Mouse (Mus musculus): ENCODE measurements around the gene Rmdn3.

The Rmdn3 gene

DNA sequence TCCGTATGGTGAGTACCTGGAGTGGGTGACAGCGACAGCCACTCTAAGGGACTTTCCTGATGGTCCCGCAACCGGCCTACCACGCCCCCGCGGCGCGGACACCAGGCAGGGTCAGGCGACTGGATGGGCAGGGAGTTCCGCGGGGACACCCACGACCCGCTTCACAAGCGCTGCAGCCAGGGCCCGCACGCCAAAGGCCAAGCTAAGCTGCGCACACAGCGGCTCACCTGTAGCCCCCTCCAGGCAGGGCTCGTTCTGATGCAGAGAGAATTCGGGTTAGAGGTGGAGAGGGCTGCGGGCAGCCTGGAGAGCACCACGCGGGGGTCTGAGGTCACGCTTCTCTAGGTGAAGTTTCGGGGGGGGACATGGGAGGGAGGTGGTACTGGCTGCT lies 11.0 kb upstream of the Rmdn3 start:
- in situ Hi-C loops (cut with MboI, MseI), result no loop called here

GRCm38 (mm10) chr2:119166901-119167865 lies 10.3 kb upstream of the Rmdn3 start, which contains the start of gene Gchfr:
TSS of gene Gchfr (plus strand) at chr2:119167773.
- in situ Hi-C loops (cut with MboI, MseI), result no loop called here

DNA sequence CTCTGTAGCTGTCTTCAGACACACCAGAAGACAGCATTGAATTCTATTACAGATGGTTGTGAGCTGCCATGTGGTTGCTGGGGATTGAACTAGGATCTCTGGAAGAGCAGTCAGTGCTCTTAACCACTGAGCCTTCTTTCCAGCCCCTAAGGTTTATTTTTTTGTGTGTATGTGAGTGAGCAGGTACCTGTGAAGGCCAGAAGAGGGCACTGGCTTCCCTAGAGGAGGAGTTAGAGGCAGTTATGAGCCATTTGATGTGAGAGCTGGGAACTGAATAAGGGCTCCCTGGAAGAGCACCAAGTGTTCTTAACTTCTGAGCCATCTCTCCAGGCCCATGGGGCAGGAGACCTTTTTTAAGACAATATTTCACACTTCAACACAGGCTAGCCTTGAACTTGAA lies 8.6 kb upstream of the Rmdn3 start:
- in situ Hi-C loops (cut with MboI, MseI), result no loop called here

GRCm38 (mm10) chr2:119163999-119164398 lies 7.2 kb upstream of the Rmdn3 start:
- in situ Hi-C loops (cut with MboI, MseI), result no loop called here

DNA sequence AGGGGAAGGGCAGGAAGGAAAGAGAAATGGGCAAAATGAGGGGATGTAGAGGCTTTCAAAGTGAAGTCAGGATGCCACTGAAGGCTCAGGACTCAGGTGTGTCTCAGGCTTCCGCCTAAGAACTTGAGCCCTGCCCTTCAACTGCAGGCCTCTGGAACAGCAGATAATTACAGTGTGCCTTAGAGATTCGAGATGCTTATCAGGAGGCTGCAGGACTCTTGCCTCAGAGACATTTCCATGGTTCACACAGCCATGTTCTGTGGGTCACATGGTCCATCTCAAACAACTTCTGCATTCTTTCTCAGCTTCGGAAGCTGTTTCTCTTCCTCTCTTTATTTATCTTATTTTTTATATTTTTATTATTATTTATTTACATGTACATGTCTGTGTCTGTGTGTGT lies 6.3 kb upstream of the Rmdn3 start:
- in situ Hi-C loops (cut with MboI, MseI), result no loop called here

DNA sequence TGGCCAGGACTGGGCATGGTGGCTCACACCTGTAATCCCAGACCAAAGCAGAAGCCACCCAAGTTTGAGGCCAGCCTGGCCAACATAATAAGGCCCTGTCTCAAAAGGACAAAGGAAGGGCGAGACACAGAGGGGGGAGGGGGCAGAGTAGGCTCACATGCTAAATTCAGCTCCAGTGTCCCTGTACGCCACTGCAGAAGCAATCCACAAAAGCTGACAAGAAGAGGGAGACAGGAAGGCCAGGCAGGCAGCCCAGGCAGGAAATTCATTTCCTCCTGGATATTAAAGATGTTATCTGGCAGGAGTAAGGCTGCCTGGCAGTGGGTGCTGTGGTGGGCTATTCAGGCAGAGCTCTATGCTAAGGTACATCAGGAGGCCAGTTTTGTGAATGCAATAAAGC lies 4.4 kb upstream of the Rmdn3 start:
- in situ Hi-C loops (cut with MboI, MseI), result no loop called here

DNA sequence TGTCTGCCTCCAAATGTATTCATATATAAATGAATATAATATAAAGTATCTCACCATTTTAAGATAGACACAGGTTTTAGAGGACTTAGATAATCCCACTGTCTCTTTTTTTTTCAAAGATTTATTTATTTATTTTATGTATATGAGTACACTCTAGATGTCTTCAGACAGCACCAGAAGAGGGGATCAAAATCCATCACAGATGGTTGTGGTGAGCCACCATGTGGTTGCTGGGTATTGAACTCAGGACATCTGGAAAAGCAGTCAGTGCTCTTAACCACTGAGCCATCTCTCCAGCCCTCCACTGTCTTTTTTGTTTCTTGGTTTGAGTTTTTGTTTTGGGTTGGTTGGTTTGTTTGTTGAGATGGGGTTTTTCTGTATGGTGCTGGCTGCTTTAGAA lies 1.0 kb upstream of the Rmdn3 start:
- in situ Hi-C loops (cut with MboI, MseI), result no loop called here

DNA sequence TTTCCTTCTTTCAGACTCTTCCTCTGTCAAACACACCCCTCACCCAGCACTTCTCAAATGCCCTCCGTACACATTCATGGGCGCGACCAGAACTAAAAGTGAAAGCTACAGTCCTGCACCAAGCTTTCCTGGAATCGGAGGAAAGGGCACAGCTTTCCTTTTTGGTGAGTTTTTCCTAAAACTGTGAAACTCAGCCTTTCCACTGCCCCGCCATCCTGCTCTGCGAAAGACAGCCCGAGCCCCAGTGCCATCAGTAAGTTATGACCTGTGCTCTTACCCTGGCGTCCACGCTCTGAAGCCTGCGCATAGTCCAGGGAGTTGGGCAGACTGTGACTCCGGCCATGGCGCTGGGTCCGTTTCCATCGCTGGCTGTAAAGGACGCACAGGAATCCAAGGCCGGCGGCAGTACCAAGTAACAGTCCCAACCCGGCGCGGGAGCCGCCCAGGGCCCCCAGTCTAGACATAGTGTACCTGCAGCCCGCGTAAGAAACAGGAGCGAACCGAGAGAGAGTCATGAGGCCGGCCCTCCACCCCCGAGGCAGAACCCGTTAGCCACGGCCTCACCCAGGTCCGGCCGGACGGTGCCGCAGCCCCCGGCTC lies 653 bp downstream of the Rmdn3 start:
- in situ Hi-C loops (cut with MboI, MseI), result no loop called here

DNA sequence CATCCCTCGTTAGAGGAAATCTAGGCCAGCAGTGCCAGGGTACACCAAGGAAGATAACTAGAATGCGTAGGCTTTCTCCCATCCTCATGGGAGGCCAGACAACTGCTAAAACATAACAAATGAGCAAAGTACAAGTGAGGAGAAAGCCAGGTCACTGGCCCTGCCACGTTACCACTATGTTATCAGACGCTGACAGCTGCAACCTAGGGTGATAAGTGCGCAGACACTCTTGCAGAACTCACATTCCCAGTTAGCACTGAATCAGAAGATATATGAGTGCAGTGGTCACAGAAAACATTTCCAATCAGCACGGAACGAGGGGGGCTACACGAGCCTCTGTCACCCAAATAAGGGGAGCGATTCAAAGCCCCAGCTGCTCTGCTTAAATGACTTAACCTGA lies 1.4 kb downstream of the Rmdn3 start:
- in situ Hi-C loops (cut with MboI, MseI), result no loop called here

- in situ Hi-C loops (cut with MboI, MseI), result loop anchor here (5.0 kb wide), 1 partner anchor 37 kb away; no protein-coding TSS in a partner anchor
Observed at GRCm38 (mm10) chr2:119154683-119155082, 2.2 kb downstream of the Rmdn3 start.

DNA sequence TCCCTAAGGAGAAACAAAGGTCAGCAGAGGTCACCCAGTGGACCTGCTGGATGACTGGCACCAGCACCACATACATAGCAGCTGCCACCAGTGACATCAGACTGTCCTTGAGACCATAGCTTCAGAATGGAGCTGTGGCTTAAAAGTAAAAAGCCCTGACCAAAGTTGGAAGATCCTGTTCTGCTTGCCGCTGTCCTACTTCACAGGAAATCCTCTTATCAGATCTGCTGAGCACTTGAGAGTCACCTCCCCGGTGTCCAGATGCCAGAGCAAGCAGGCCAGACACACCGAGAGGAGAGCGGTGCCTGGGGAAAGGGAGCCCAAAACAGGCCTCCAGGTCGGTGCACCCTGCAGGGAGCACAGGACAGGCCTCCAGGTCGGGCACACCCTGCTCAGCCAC lies 4.6 kb downstream of the Rmdn3 start:
- in situ Hi-C loops (cut with MboI, MseI), result loop anchor here (5.0 kb wide), 1 partner anchor 35 kb away; no protein-coding TSS in a partner anchor

GRCm38 (mm10) chr2:119147775-119148174 lies 9.1 kb downstream of the Rmdn3 start:
- in situ Hi-C loops (cut with MboI, MseI), result loop anchor here (5.0 to 25.0 kb wide), 2 partner anchors 40 to 1190 kb away; no protein-coding TSS in a partner anchor

DNA sequence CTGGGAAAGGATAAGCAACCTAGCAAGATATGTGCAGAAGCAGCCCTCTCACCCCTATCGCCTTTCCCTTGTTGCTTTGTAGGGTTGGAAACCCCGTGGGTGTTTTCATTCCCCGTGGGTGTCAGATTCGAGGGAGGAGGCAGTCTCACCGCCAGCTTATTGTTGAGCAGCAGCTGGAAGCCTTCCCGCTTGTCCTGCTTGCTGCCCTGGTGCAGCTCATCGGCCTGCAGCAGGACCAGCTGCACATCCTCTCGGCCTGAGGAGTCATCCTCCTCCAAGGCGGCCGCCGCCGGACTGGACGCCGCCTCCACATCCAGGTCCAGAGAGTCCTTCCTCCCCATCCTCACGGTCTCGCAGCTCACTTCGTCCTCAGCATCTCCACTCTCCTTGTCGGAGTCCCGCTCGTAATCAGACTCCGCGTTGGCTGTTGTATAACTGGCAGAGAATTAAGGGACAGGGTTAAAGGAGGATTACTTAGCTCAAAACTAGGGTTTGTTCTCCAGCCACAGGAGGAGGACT lies 9.6 kb downstream of the Rmdn3 start:
- in situ Hi-C loops (cut with MboI, MseI), result loop anchor here (5.0 to 25.0 kb wide), 2 partner anchors 40 to 1190 kb away; no protein-coding TSS in a partner anchor

DNA sequence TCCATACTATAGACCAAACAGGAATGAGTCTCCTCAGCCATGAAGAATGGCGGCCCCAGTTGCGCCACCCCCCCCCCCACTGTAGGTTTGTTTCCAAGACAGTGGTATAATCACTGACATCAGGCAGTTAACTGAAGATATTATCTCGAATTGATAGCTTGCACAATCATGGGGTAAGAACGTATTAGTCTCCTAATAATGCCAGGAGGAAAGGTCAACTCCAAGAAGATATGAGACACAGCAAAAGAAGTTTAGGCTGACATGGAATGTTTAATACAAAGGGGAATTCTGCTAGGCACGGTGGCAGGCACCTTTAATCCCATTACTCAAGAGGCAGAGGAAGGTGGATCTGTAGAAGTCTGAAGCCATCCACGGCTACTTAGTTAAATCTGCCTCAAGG lies 10.4 kb downstream of the Rmdn3 start:
- in situ Hi-C loops (cut with MboI, MseI), result loop anchor here (5.0 to 25.0 kb wide), 2 partner anchors 41 to 1191 kb away; no protein-coding TSS in a partner anchor

DNA sequence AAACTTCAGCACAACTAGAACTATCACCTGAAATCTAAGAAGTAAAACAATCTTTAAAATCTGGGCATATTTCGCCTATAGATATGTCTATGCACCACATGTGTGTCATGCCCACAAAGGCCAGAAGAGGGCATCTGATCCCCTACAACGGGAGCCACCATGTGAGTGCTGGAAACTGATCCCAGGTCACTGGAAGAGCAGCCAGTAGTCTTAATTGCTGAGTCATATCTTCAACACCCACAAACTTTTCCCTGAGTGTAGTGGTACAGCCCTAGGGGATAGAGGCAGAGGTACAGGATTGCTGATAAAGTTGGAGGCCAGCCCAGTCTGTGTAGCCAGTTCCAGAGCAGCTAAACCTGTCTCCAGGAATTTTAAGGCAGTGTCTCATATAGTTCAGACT lies 11.6 kb downstream of the Rmdn3 start:
- in situ Hi-C loops (cut with MboI, MseI), result loop anchor here (5.0 to 25.0 kb wide), 2 partner anchors 42 to 1192 kb away; no protein-coding TSS in a partner anchor

DNA sequence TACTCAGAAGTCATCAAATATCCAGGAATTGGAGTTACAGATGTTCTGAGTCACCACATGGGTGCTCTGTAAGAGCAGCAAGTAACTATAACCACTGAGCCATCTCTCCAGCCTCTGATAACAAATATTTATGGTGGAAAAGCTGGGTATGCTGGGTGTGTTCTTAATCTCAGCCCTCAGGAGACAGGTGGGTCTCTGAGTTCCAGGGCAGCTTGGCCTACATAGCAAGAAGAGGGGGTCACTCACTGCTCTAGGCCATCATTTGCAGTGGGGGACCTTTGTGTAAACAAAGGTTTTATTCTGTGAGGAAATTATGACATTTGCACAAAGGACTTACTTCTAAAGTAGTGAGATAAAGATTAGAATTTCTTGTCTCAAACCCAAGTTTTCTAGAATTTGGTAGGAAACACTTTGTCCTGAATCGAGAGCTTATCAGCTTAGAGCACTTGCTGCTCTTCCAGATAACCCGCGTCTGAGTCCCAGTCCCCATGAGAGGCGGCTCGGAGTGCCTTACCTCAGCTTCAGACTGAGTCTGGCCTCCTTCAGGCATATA lies 20.4 kb downstream of the Rmdn3 start:
- in situ Hi-C loops (cut with MboI, MseI), result loop anchor here (25.0 kb wide), 1 partner anchor 1201 kb away; no protein-coding TSS in a partner anchor

GRCm38 (mm10) chr2:119113121-119113925 lies 43.5 kb downstream of the Rmdn3 start:
- in situ Hi-C loops (cut with MboI, MseI), result no loop called here

GRCm38 (mm10) chr2:119112438-119113112 lies 44.3 kb downstream of the Rmdn3 start, which contains the start of gene Rad51:
TSS of gene Rad51 (plus strand) at chr2:119112793.
- in situ Hi-C loops (cut with MboI, MseI), result no loop called here

GRCm38 (mm10) chr2:119111060-119111459 lies 45.8 kb downstream of the Rmdn3 start:
- in situ Hi-C loops (cut with MboI, MseI), result no loop called here

GRCm38 (mm10) chr2:119108554-119108953 lies 48.3 kb downstream of the Rmdn3 start:
- in situ Hi-C loops (cut with MboI, MseI), result no loop called here
